Mouse (Mus musculus) urinary bladder, postnatal 4 days (tissue): Measurements from ENCODE around the gene Rnf126.

Experiments
- DNase-seq, 2 experiments: peaks; one replicate each; pipeline ENCODE4 v3.0.0; 2021 to 2022; ENCODE audit warnings: low spot score in 2 of 2

The Rnf126 gene

DNA sequence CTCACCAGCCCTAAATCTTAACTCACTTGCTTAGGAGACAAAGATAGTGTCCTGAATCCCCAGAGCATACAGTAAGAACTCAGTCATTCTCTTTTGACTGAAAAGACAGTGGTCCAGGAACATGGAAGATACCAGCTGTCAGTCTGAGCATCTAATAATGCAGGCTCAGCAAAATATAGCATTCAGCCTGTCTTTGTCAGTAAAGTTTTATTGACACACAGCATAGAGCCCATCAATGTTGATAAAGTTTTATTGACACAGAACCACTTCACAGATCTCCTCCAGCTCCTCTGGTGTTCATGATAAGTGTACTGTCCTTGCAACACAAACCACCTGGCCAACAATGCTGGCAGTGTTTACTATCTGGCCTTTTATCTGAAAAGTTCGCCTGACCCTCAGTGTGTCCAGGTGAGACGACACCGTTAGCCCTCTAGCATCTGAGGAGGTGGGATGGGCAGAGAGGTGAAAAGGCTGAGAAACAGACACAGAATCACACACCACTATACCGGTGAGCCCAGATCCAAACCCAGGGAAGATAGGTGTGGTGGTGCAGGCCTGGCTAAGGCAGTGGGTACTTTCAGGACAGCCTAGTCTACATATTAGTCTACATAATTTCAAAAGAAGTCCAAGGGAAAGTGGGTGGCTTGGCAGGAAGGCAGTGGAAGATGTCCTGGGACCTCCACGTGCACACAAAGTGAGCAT lies 25.7 kb upstream of the Rnf126 start:
- no peak for DNase-seq

GRCm38 (mm10) chr10:79790861-79791260 lies 24.1 kb upstream of the Rnf126 start, which contains the start of gene Prss57:
Gene Prss57 (minus strand): TSS chr10:79790961.
- DNase-seq, result no peak

DNA sequence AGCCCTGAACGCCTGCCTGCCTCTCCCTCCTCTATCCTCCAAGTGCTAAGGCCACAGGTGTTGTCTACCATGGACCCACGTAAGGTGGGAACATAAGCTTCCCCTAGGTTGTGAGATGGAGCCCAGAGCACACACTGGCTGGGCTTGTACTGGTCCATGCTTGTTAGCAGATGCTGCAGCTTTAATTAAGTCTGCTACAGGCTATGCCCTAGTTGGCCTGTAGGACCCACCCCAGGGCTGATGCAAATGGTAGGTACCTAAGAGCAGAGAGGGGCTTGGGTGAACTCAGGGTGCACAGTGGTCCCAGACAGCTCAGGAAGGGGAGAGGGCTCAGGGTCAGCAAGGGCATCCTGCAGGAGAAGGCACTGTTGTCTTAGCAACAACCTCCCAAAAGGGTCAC lies 22.8 kb upstream of the Rnf126 start:
- no peak for DNase-seq

DNA sequence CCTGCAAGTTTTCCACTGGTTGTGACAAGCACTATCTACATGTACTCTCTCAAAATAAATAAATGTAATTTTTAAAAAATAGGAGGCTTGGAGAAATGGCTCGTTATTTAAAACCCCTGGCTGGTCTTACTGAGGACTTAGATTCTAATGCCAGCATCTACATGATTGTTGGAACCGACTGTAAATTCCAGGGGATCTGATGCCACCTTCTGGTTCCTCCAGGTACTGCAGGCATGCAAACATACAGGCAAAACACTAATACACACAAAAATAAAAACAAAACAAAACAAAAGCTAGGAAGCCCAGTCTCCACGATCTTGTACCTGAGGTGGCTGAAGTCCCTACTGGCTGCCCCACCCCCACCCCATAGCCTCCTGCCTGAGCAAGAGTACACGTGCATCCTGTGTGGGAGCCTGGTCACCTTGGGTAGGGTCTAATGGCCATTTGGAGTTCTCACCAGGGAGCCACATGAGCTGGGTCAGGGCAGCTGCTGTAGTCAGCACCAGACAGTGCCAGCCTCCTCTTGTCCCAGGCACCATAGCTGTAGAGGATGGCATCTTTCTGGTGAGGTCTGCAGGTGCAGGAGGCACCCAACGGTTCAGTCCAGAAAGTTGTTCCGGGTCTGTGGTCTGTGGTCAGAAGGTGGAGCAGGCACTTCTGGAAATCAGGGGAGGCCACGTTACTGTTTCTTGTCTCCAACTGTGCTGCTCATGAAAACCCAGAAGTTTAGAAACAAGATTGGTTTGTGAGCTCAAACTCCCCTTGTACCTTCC lies 21.8 kb upstream of the Rnf126 start:
- peak; percentile 57 to 82 for DNase-seq

DNA sequence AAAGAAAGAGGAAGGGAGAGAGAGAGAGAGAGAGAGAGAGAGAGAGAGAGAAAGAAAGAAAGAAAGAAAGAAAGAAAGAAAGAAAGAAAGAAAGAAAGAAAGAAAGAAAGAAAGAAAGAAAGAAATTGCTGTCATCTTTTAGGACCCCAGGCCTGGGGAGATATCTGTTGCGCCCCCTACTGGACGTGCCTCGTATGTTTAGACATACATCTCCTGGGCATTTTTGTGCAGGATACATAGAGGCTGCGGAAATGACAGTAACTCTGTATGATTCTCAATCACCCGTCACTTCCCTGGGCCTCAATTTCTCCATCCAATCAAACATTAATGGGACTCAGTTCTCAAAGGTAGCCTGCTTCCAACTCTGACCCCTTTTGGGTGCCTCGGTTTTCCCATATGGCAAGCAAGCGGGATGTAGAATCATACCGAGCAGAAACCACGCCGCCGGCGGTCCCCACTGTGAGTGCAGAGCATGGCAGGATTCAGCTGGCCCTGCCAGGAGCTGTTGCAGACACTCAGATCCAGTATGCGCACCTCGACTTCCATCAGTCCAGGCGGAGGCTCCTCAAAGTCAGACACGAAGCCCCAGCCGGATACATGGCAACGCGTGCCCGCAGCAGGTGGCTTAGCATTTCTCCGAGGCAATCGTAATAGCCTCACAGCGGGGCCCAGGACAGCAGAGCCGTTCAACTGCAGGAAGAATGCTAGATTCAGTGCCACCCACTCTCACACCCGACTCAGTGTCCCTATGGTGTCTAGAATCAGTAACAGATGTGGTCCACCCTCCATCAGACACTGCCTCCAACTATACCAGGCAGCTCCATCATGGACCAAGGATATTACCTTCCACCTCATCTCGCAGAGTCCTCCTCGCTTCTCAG lies 17.4 kb upstream of the Rnf126 start:
- no peak for DNase-seq

GRCm38 (mm10) chr10:79783050-79783449 lies 16.3 kb upstream of the Rnf126 start:
- DNase-seq, result no peak

DNA sequence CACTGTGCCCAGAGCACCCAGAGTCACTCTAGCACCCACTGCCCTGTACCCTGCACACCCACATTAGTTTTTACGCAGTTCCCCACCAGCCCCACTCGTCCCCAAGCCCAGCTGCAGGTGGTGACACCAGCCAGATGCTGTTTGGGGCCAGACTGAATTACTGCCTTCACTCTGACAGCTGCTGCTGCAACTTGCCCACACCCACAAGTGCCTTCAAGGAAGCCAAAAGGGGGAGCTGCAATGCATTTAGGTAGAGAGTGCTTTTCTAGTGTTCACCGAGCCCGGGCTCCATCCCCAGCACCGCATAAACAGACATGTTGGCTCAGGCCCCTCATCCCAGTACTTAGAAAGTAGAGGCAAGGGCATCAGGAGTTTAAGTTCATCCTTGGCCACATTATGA lies 15.2 kb upstream of the Rnf126 start:
- no peak for DNase-seq

- no peak for DNase-seq
Observed at GRCm38 (mm10) chr10:79781139-79781538, 14.4 kb upstream of the Rnf126 start.

DNA sequence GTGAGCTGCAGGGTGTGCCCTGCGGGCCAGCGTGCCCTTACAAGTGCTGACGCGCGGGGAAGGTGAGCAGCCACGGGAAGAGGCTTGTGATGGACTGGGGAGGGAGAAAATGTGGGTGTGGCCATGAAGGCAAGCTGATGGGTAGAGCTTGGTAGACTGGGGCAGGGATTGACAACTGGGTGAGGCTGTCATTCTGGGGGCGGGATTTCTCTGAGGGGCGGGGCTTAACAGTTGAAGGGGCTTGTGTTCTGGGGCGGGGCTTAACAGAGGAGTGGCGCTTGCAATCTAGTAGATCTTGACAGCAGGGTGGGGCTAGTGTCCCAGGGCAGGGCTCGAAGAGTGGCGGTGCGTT lies 13.9 kb upstream of the Rnf126 start:
- no peak for DNase-seq

DNA sequence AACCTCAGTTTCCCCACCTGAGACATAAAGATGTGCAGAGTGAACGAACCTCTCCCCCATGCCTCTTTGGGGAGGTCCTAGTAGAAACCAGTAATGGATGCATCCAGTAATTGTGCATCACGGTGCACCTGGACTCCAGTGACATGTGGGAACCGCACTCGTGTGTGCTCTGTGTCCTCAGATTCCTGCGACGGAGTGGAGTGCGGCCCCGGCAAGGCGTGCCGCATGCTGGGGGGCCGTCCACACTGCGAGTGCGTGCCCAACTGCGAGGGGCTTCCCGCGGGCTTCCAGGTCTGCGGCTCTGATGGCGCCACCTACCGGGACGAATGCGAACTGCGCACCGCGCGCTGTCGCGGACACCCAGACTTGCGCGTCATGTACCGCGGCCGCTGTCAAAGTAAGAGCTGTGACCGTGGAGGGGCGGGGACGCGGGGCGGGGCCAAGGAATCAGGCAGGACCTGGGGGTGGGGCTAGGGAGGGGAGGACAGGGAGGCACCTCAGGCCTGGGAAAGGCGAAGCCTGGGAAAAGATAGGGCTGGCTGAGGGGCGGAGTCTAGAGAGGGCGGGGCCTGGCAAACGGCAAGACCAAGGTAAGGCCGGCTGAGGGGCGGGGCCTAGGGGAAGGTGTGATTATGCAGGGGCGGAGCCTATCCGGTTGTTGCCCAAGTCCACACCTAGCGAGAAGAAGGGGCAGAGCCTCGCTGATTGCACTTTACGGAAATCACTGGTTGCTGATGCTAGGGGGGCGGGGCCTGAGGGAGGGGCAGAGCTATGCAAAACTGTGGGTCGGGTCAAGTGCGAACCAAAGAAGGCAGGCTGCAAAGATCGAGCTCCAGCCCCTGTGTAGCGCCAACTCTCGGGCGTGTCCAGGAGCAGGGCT lies 13.3 kb upstream of the Rnf126 start:
- DNase-seq, result peak; percentile 95

DNA sequence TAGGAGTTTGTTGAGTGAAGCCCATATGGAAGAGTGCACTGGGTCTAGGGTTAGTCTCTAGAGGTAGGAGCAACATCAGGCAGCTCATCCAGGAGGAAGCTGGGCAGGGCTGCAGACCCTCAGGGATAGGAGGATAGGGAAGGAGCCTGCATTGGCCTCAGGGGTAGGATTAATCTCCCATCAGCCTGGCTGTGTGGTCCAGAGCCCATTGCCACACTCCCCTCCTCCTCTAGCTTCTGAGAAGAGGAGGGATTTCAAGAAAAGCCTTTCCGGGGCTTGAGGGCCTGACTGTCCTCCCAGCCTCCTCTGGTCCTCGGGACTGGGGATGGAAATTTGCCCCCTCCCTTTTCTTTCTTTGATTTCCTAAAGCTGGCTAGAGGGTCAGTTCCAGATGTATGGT lies 12.4 kb upstream of the Rnf126 start:
- DNase-seq, result no peak

DNA sequence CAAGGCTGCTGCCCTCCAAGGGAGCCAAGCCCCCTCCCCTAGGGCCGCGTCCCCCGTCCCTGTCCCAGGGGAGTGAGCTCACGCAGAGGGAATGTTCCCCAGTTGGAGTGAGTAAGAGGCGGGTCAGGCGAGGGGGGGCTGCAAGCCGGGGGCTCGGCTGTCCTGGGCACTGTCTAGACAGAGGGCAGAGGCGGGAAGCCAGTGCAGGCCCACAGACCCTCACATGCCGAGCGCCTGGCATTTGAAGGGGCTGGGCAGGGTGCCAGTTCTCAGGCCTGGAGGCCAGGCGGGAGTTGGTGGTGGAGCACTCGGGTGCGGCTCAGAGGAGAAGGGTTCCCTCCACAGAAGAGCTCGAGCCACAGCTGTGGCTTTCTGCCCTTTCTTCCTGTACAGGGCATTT lies 11.3 kb upstream of the Rnf126 start:
- DNase-seq, result peak; percentile 67 to 70

- DNase-seq, result no peak
Observed at GRCm38 (mm10) chr10:79777103-79777531, 10.4 kb upstream of the Rnf126 start, which contains the start of gene Fstl3. Gene Fstl3 (plus strand): TSS chr10:79777272.

DNA sequence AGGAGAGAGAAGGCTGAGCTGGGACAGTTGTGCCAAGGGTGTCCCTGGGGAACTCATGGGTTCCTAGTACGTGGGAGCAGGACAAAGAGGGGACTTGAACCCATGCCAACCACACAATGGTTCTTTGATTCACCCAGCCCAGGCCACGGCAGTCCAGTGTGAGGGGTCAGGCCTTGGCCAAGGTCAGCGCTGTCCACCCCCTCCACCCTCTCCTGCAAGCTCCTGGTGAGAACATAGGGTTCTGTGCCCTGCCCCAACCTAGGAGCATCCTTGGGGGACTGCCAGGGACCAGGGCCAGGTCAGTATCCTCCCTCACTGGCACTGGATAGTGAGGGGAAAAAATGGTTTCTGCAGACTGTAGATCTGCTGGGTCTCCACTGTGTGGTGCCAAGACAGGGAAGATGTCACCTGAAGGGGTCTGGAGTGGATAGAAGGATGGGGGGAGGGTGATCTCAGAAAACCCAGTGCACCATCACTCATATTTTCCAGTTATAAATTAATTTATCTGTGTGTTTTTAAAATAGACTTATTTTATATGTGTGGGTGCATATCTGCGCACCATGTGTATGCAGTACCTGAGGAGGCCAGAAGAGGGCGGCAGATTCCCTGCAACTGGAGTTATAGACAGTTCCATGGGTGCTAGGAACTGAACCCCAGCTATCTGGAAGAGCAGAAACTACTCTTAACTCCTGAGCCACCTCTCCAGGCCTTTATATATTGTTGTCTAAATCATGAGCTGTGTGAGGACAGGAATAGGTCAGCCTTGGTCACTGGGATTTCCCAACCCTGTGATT lies 7.9 kb upstream of the Rnf126 start:
- peak in 1 of 2 experiments; percentile 47 for DNase-seq

DNA sequence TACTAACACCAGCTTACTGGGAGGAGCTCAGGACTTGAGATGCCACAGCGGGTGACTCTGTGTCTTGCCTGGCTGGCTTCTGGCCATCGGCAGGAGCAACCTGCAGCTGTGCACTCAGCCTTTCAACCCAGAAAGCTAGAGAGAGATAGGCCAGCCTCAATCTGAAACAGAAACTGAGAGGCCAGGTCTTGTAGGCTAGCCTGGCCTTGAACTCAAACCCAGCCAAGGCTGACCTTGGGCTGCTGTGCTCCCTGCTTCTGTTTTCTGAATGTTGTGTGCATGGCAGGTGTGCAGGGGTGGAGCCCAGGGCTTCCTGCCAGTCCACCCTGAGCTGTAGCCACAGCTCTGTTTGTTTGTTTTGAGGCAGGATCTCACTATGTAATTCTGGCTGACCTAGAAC lies 6.5 kb upstream of the Rnf126 start:
- peak in 1 of 2 experiments; percentile 15 for DNase-seq

DNA sequence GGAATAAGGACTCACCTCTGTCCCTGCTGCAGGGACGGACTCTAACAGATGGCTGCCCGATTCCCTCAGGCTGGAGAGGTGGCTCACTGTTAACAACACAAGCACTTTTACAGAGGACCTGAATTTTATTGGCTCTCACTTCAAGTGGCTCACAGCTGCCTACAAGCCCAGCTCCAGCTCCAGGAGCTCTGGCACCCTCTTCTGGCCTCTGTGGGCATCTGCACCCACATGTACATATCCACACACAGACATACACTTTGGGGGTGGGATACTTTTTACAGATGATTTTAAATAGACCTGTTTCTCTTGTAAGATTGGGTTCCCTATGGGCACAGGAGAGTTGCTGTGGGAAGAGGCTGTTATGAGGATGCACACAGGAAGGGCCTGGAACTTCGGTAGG lies 5.6 kb upstream of the Rnf126 start:
- no peak for DNase-seq

GRCm38 (mm10) chr10:79769329-79769728 lies 2.6 kb upstream of the Rnf126 start:
- no peak for DNase-seq

DNA sequence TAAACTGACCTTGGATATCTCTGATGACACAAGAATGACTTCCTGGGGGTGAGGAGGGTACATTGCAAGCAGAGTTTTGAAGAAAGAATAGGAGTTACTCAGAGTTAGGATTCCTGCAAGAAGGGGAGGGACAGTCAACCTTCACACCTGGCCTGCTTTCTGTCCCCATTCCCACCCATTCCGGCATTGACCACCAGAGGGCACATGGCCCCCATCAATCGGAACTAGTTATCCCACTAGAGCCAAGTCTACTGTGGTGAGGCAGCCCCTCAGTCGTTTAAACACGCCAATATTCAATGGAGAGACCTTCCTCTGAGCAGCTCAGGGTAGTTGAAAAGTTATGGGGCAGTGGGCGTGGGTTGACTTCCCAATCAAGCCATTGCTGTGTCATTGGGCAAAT lies 1.6 kb upstream of the Rnf126 start:
- DNase-seq, result peak; percentile 55 to 75

DNA sequence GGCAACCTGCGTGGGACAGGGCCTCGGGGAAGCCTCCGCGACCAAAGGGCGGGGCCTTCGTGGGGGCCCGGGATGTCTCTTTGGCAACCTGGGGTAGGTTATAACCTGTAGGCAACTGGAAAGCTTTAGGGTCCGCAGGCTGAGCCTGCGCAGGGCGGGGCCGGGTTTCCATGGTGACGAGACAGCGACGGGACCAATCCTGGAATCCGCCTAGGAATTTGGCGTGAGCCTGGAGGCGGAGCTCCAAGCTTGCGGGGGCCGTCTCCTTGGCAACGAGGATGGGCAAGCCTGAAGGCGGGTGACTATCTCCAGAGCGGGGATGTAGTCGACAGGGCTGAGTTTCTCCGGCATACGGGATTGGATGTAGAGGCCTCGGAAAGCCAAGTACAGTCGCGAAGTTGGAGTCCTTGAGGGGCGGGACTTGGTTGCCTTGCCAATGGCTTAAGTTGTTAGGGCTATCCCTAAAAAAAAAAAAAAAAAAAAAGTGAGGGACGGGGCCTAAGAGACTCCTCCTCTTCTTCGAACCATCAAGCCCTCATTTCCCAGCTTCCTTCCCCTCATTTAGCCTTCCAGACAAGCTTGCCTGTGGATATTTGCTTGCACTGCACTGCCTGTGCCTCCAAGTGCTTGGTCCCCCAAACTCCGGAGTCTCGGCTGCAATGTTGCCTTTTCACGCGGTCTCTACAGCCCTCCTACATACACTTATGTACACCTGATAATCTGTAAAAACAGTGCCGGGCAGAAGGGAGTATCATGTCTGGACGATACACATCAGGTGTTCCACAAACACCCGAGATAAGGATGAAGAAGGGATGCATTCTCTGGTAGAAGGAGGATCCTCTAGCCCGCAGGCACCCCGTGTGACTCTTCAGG lies 856 bp upstream of the Rnf126 start:
- DNase-seq, result peak; percentile 91 to 95
